Mouse (Mus musculus): ENCODE measurements around the gene Ankrd11. TPM values are rescaled to one million over a fixed set of nuclear protein-coding genes. Genes with fewer than 3 reads are reported as not detected.

Ankrd11 gene
- polyA plus RNA-seq, 1 experiment from 2014 or later = 94.4 TPM

- DNase-seq (ENCODE audit: low spot score) (no peak), ATAC-seq (replicated peaks; ENCODE audit: low FRiP score) (no peak)
- Histone ChIP-seq H3K4me1 (replicated peaks; ENCODE audit: control insufficient read depth, insufficient read depth, low read length) (no peaks in the 10 kb centered on the region; the same call in 1 of the 2 replicates), H3K36me3 (ENCODE audit: control insufficient read depth, insufficient read depth, low read length) (no peaks in the 10 kb centered on the region), H3K9me3 (ENCODE audit: control insufficient read depth, low read length) (no peaks in the 10 kb centered on the region; the same call in 1 of the 2 replicates), H3K4me2 (ENCODE audit: low read depth, low read length, severe bottlenecking) (no peak overlapping the region), H3K27ac (ENCODE audit: low read depth, low read length) (no peak overlapping the region), H3K9ac (ENCODE audit: low read length) (no peak overlapping the region), H3K27me3 (ENCODE audit: control insufficient read depth, insufficient read depth, low read length) (peaks cover 3% of the 10 kb centered on the region; the same call in 1 of the 2 replicates), H3K4me3 (ENCODE audit: low read depth, low read length) (no peak overlapping the region)
- 80% methylated on average over 8 of the region's 8 CpGs for WGBS
Observed at GRCm38 (mm10) chr8:122866231-122866630, 175.8 kb downstream of the Ankrd11 start.

GRCm38 (mm10) chr8:122865441-122865840 is 176.6 kb downstream of the Ankrd11 start:
- ATAC-seq (replicated peaks; ENCODE audit: low FRiP score) (no peak), DNase-seq (ENCODE audit: low spot score) (peak; percentile 62)
- Histone ChIP-seq H3K9me3 (ENCODE audit: control insufficient read depth, low read length) (no peaks in the 10 kb centered on the region; the same call in 1 of the 2 replicates), H3K4me1 (replicated peaks; ENCODE audit: control insufficient read depth, insufficient read depth, low read length) (no peaks in the 10 kb centered on the region; the same call in 1 of the 2 replicates), H3K4me2 (ENCODE audit: low read depth, low read length, severe bottlenecking) (peak overlapping the region; percentile 37; the same call in 1 of the 2 replicates), H3K9ac (ENCODE audit: low read length) (no peak overlapping the region), H3K27me3 (ENCODE audit: control insufficient read depth, insufficient read depth, low read length) (peaks cover 1% of the 10 kb centered on the region; the same call in 1 of the 2 replicates), H3K4me3 (ENCODE audit: low read depth, low read length) (0 out of 2 replicates have a peak overlapping the region, but pooled peaks have one; percentile 11), H3K27ac (ENCODE audit: low read depth, low read length) (no peak overlapping the region), H3K36me3 (ENCODE audit: control insufficient read depth, insufficient read depth, low read length) (no peaks in the 10 kb centered on the region)
- WGBS = 52% methylated on average over 10 of the region's 10 CpGs

- no peaks in the 10 kb centered on the region; the same call in 1 of the 2 replicates for H3K9me3 ChIP-seq (ENCODE audit: control insufficient read depth, low read length)
- no peaks in the 10 kb centered on the region for H3K27me3 ChIP-seq (ENCODE audit: control insufficient read depth, insufficient read depth, low read length)
- H3K9ac ChIP-seq (ENCODE audit: low read length) = peak overlapping the region; percentile 6
- H3K4me2 ChIP-seq (ENCODE audit: low read depth, low read length, severe bottlenecking) = peak overlapping the region; percentile 37; the same call in 1 of the 2 replicates
- WGBS = 50% methylated on average over 26 of the region's 26 CpGs
- no peaks in the 10 kb centered on the region for H3K36me3 ChIP-seq (ENCODE audit: control insufficient read depth, insufficient read depth, low read length)
- H3K4me3 ChIP-seq (ENCODE audit: low read depth, low read length) = peak overlapping the region; percentile 11; the same call in 1 of the 2 replicates
- ATAC-seq (replicated peaks; ENCODE audit: low FRiP score) = no peak
- DNase-seq (ENCODE audit: low spot score) = no peak
- H3K4me1 ChIP-seq (replicated peaks; ENCODE audit: control insufficient read depth, insufficient read depth, low read length) = no peaks in the 10 kb centered on the region; the same call in 1 of the 2 replicates
- H3K27ac ChIP-seq (ENCODE audit: low read depth, low read length) = no peak overlapping the region
Observed at GRCm38 (mm10) chr8:122864719-122865129, 177.4 kb downstream of the Ankrd11 start.

GRCm38 (mm10) chr8:122859843-122860242 is 182.2 kb downstream of the Ankrd11 start:
- WGBS = 62% methylated on average over 13 of the region's 13 CpGs
- DNase-seq (ENCODE audit: low spot score) = no peak
- no peaks in the 10 kb centered on the region for H3K36me3 ChIP-seq (ENCODE audit: control insufficient read depth, insufficient read depth, low read length)
- H3K4me2 ChIP-seq (ENCODE audit: low read depth, low read length, severe bottlenecking) = no peak overlapping the region
- ATAC-seq (replicated peaks; ENCODE audit: low FRiP score) = no peak
- H3K27ac ChIP-seq (ENCODE audit: low read depth, low read length) = no peak overlapping the region
- H3K9me3 ChIP-seq (ENCODE audit: control insufficient read depth, low read length) = no peaks in the 10 kb centered on the region
- H3K4me1 ChIP-seq (replicated peaks; ENCODE audit: control insufficient read depth, insufficient read depth, low read length) = no peaks in the 10 kb centered on the region; the same call in 1 of the 2 replicates
- H3K4me3 ChIP-seq (ENCODE audit: low read depth, low read length) = no peak overlapping the region
- H3K9ac ChIP-seq (ENCODE audit: low read length) = no peak overlapping the region
- no peaks in the 10 kb centered on the region for H3K27me3 ChIP-seq (ENCODE audit: control insufficient read depth, insufficient read depth, low read length)

DNA sequence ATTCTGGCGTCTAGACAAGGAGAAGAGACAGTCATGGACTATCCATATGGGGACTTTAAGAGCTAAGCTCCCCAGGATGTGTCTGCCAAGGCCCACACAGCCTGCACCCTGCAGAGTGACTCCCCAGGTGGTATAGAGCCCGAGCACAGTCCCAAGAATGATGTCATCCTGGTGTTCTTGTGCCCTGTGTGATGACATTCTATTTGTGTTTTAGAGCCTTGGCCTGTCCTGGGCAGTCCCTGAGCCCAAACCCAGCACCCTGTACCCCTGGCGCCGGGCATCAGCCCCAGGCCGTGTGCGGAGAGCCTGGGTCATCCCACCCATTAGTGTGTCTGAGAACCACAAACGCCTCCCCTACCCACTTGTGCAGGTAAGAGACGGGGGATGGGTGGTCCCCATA is 185.8 kb downstream of the Ankrd11 start:
- H3K27ac ChIP-seq (ENCODE audit: low read depth, low read length) = no peak overlapping the region
- H3K4me3 ChIP-seq (ENCODE audit: low read depth, low read length) = no peak overlapping the region
- WGBS = 83% methylated on average over 8 of the region's 8 CpGs
- ATAC-seq (replicated peaks; ENCODE audit: low FRiP score) (no peak), DNase-seq (ENCODE audit: low spot score) (no peak)
- H3K9me3 ChIP-seq (ENCODE audit: control insufficient read depth, low read length) = no peaks in the 10 kb centered on the region
- H3K27me3 ChIP-seq (ENCODE audit: control insufficient read depth, insufficient read depth, low read length) = no peaks in the 10 kb centered on the region
- peaks cover 8% of the 10 kb centered on the region; the same call in 1 of the 2 replicates for H3K4me1 ChIP-seq (replicated peaks; ENCODE audit: control insufficient read depth, insufficient read depth, low read length)
- H3K36me3 ChIP-seq (ENCODE audit: control insufficient read depth, insufficient read depth, low read length) = no peaks in the 10 kb centered on the region
- H3K4me2 ChIP-seq (ENCODE audit: low read depth, low read length, severe bottlenecking) = no peak overlapping the region
- no peak overlapping the region for H3K9ac ChIP-seq (ENCODE audit: low read length)

DNA sequence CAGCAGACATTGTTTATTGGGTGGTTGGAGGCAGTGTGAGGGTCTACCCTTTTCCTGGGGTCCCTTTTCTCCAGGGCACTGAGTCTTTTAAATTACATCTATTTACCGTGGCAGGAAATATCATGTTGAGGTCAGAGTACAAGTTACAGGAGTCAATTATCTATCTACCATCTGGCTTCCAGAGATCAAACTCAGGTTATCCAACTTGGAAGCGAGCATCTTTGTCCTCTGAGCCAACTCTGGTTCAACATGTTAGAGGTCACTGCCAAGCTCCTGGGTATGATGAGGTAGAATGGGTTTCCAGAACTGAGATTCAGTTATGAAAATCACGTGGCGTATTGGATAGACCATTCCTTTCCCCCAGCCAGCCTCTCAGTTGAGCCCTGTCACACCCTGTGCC is 187.0 kb downstream of the Ankrd11 start:
- Histone ChIP-seq H3K9ac (ENCODE audit: low read length) (no peak overlapping the region), H3K27ac (ENCODE audit: low read depth, low read length) (no peak overlapping the region), H3K27me3 (ENCODE audit: control insufficient read depth, insufficient read depth, low read length) (no peaks in the 10 kb centered on the region), H3K36me3 (ENCODE audit: control insufficient read depth, insufficient read depth, low read length) (no peaks in the 10 kb centered on the region), H3K4me1 (replicated peaks; ENCODE audit: control insufficient read depth, insufficient read depth, low read length) (peaks cover 8% of the 10 kb centered on the region; the same call in 1 of the 2 replicates), H3K4me3 (ENCODE audit: low read depth, low read length) (no peak overlapping the region), H3K9me3 (ENCODE audit: control insufficient read depth, low read length) (no peaks in the 10 kb centered on the region), H3K4me2 (ENCODE audit: low read depth, low read length, severe bottlenecking) (no peak overlapping the region)
- DNase-seq (ENCODE audit: low spot score) = no peak
- 86% methylated on average over 4 of the region's 4 CpGs for WGBS
- no peak for ATAC-seq (replicated peaks; ENCODE audit: low FRiP score)

DNA sequence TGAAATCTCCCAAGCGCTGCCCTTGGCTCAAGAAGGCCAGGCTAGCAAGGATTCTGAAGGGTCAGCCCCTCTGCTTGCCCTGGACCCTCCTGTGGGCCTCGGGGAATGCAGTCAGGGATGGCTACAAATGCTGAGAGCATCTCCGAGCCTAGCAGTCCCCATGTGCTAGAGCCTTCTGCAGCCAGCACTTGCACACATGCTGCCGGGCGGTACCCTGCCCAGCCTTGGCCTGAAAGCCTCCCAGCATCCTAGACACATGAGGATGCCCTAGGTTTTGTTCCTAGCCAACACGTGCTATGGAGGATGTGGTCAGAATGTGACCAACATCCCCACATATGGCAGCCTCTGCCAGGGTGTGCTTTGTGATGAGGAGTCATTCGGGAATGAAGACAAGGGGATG is 187.7 kb downstream of the Ankrd11 start:
- no peaks in the 10 kb centered on the region for H3K36me3 ChIP-seq (ENCODE audit: control insufficient read depth, insufficient read depth, low read length)
- H3K9me3 ChIP-seq (ENCODE audit: control insufficient read depth, low read length) = no peaks in the 10 kb centered on the region
- no peak overlapping the region for H3K4me3 ChIP-seq (ENCODE audit: low read depth, low read length)
- no peaks in the 10 kb centered on the region for H3K27me3 ChIP-seq (ENCODE audit: control insufficient read depth, insufficient read depth, low read length)
- DNase-seq (ENCODE audit: low spot score) = no peak
- ATAC-seq (replicated peaks; ENCODE audit: low FRiP score) = no peak
- WGBS = 88% methylated on average over 7 of the region's 7 CpGs
- H3K27ac ChIP-seq (ENCODE audit: low read depth, low read length) = no peak overlapping the region
- H3K4me1 ChIP-seq (replicated peaks; ENCODE audit: control insufficient read depth, insufficient read depth, low read length) = peaks cover 8% of the 10 kb centered on the region; the same call in 1 of the 2 replicates
- no peak overlapping the region for H3K9ac ChIP-seq (ENCODE audit: low read length)
- no peak overlapping the region for H3K4me2 ChIP-seq (ENCODE audit: low read depth, low read length, severe bottlenecking)

DNA sequence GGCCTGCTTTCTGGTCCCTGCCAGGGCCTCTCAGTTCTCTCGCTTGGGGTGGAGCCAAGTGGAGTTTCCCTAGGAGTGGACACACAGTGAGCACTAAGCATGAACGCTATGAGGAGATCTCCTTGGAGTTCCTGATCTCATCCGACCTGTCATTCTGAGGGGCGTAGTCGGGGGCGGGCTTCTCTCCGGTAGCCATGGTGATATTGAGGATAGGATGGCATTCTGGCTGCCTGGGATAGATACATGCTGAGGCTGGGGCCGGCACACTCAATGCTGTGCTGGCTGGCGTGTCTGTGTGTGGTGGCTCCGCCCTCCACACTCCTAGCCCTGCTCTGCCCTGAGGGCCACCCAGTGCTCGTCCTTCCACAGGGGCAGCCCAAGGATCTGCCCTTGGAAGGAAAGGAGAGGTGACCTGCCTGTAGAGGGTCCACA is 188.7 kb downstream of the Ankrd11 start:
- DNase-seq (ENCODE audit: low spot score) (peak; percentile 64), ATAC-seq (replicated peaks; ENCODE audit: low FRiP score) (peak; percentile 61)
- no peaks in the 10 kb centered on the region for H3K9me3 ChIP-seq (ENCODE audit: control insufficient read depth, low read length)
- no peak overlapping the region for H3K9ac ChIP-seq (ENCODE audit: low read length)
- 0 out of 2 replicates have a peak overlapping the region, but pooled peaks have one; percentile 8 for H3K4me2 ChIP-seq (ENCODE audit: low read depth, low read length, severe bottlenecking)
- no peak overlapping the region for H3K27ac ChIP-seq (ENCODE audit: low read depth, low read length)
- 23% methylated on average over 11 of the region's 11 CpGs for WGBS
- no peaks in the 10 kb centered on the region for H3K36me3 ChIP-seq (ENCODE audit: control insufficient read depth, insufficient read depth, low read length)
- H3K4me1 ChIP-seq (replicated peaks; ENCODE audit: control insufficient read depth, insufficient read depth, low read length) = peaks cover 8% of the 10 kb centered on the region; the same call in 1 of the 2 replicates
- H3K4me3 ChIP-seq (ENCODE audit: low read depth, low read length) = no peak overlapping the region
- no peaks in the 10 kb centered on the region for H3K27me3 ChIP-seq (ENCODE audit: control insufficient read depth, insufficient read depth, low read length)

- Histone ChIP-seq H3K4me2 (ENCODE audit: low read depth, low read length, severe bottlenecking) (no peak overlapping the region), H3K9ac (ENCODE audit: low read length) (no peak overlapping the region), H3K4me1 (replicated peaks; ENCODE audit: control insufficient read depth, insufficient read depth, low read length) (peaks cover 10% of the 10 kb centered on the region), H3K27ac (ENCODE audit: low read depth, low read length) (no peak overlapping the region), H3K27me3 (ENCODE audit: control insufficient read depth, insufficient read depth, low read length) (no peaks in the 10 kb centered on the region), H3K36me3 (ENCODE audit: control insufficient read depth, insufficient read depth, low read length) (no peaks in the 10 kb centered on the region), H3K4me3 (ENCODE audit: low read depth, low read length) (no peak overlapping the region), H3K9me3 (ENCODE audit: control insufficient read depth, low read length) (no peaks in the 10 kb centered on the region)
- ATAC-seq (replicated peaks; ENCODE audit: low FRiP score) (no peak), DNase-seq (ENCODE audit: low spot score) (no peak)
- WGBS = 71% methylated on average over 1 of the region's 1 CpGs
Observed at GRCm38 (mm10) chr8:122852546-122852905, 189.6 kb downstream of the Ankrd11 start.
